Mouse (Mus musculus) gonadal fat pad, adult 2 months (tissue): ENCODE data around the gene Cdc34b. TPM values are rescaled to one million over a fixed set of nuclear protein-coding genes. Genes with fewer than 3 reads are reported as not detected.

Experiments used
- DNase-seq: peaks from one replicate; pipeline ENCODE4 v3.0.0-alpha.2; 2012; ENCODE audit warnings: low read depth
- polyA plus RNA-seq: library from polyadenylated mRNA; depleted of rRNA; stranded (reverse); fragments of >200 nt; gene quantifications from 2 replicates; pipeline ENCODE4 v1.2.3, GENCODE M21; 2012; rRNA removed

Gene Cdc34b
- polyA plus RNA-seq, 1 experiment = 0.19 TPM

- DNase-seq = no peak
Observed at GRCm38 (mm10) chr11:94732773-94733172, 8.8 kb upstream of the Cdc34b start.

GRCm38 (mm10) chr11:94735746-94736145, 5.8 kb upstream of the Cdc34b start:
- DNase-seq = no peak

GRCm38 (mm10) chr11:94752946-94753713, 11.5 kb downstream of the Cdc34b start:
- DNase-seq = no peak

GRCm38 (mm10) chr11:94759916-94760315, 18.3 kb downstream of the Cdc34b start:
- no peak for DNase-seq

GRCm38 (mm10) chr11:94760364-94760763, 18.8 kb downstream of the Cdc34b start:
- DNase-seq = no peak

GRCm38 (mm10) chr11:94760799-94761198, 19.2 kb downstream of the Cdc34b start:
- DNase-seq = no peak

- DNase-seq = no peak
Observed at GRCm38 (mm10) chr11:94762281-94762680, 20.7 kb downstream of the Cdc34b start.

GRCm38 (mm10) chr11:94762775-94763174, 21.2 kb downstream of the Cdc34b start:
- DNase-seq = no peak

- no peak for DNase-seq
Observed at GRCm38 (mm10) chr11:94767241-94767640, 25.7 kb downstream of the Cdc34b start.

- DNase-seq = no peak
Observed at GRCm38 (mm10) chr11:94772363-94773055, 30.9 kb downstream of the Cdc34b start.

GRCm38 (mm10) chr11:94773851-94774250, 32.3 kb downstream of the Cdc34b start:
- no peak for DNase-seq

GRCm38 (mm10) chr11:94774887-94775497, 33.4 kb downstream of the Cdc34b start:
- no peak for DNase-seq

GRCm38 (mm10) chr11:94782603-94783002, 41.0 kb downstream of the Cdc34b start, which contains the start of gene Tmem92:
Tmem92 (minus strand) TSS chr11:94782703.
- no peak for DNase-seq

- DNase-seq = no peak
Observed at GRCm38 (mm10) chr11:94785247-94785646, 43.7 kb downstream of the Cdc34b start.

GRCm38 (mm10) chr11:94791700-94792099, 50.1 kb downstream of the Cdc34b start:
- no peak for DNase-seq

Other genes with a start within 250 kb of the Cdc34b start
- 15.0 and 16.5 TPM in 2 replicates for gene Epn3, start 241.8 kb upstream of the Cdc34b start, polyA plus RNA-seq
- 6.4 and 6.7 TPM in 2 replicates for gene Mycbpap, start 220.0 kb upstream of the Cdc34b start, polyA plus RNA-seq
- gene Rsad1, start 192.5 kb upstream of the Cdc34b start, polyA plus RNA-seq = 7.2 and 8.9 TPM in 2 replicates
- 1.6 and 4.7 TPM in 2 replicates for gene Chad, start 176.7 kb upstream of the Cdc34b start, polyA plus RNA-seq
- gene Acsf2, start 139.9 kb upstream of the Cdc34b start, polyA plus RNA-seq = 17.7 and 19.6 TPM in 2 replicates
- 91.7 and 108 TPM in 2 replicates for gene Lrrc59, start 112.0 kb upstream of the Cdc34b start, polyA plus RNA-seq
- 58.3 and 73.0 TPM in 2 replicates for gene Mrpl27, start 88.0 kb upstream of the Cdc34b start, polyA plus RNA-seq
- 0.28 and 0.66 TPM in 2 replicates for gene Eme1, start 87.8 kb upstream of the Cdc34b start, polyA plus RNA-seq
- gene Xylt2, start 64.3 kb upstream of the Cdc34b start, polyA plus RNA-seq = 24.0 and 26.6 TPM in 2 replicates
- 0.06 TPM in 1 of 2 replicates, not detected in the other for gene Gm11541, start 37.3 kb upstream of the Cdc34b start, polyA plus RNA-seq
- not detected in 2 replicates for gene Tmem92, start 40.9 kb downstream of the Cdc34b start, polyA plus RNA-seq
- gene Col1a1, start 194.4 kb downstream of the Cdc34b start, polyA plus RNA-seq = 106 and 256 TPM in 2 replicates
- 2.0 and 2.1 TPM in 2 replicates for gene Hils1, start 225.8 kb downstream of the Cdc34b start, polyA plus RNA-seq
- gene Sgca, start 234.5 kb downstream of the Cdc34b start, polyA plus RNA-seq = 4.8 and 5.5 TPM in 2 replicates
- gene Ppp1r9b, start 249.3 kb downstream of the Cdc34b start, polyA plus RNA-seq = 34.4 and 44.9 TPM in 2 replicates